Mouse (Mus musculus): ENCODE measurements around the gene Icam4. TPM values are rescaled to one million over a fixed set of nuclear protein-coding genes. Genes with fewer than 3 reads are reported as not detected.
A peak's percentile ranks its signal among the peaks of the same experiment; 100 is the strongest.
"Not testable (repeated sequence)": the region's sequence is repeated elsewhere in the genome, so short reads cannot be mapped to it uniquely, and the experiment has no call there.

Icam4 gene
- polyA plus RNA-seq, 1 experiment, result not detected

- Histone ChIP-seq H3K27ac (ENCODE audit: insufficient read depth, low read depth, low read length) (no peak overlapping the region), H3K4me3 (ENCODE audit: insufficient read depth, low read depth, low read length) (no peak overlapping the region), H3K4me1 (ENCODE audit: control insufficient read depth, insufficient read depth, low read length) (0 out of 2 replicates have a peak, but pooled peaks cover 4% of the 10 kb centered on the region)
- WGBS, result 93% methylated on average over 10 of the region's 10 CpGs
- TF ChIP-seq POLR2A (IDR thresholded peaks at IDR 0.05; ENCODE audit: insufficient read depth, low read depth, low read length) (no peak), CTCF (IDR thresholded peaks at IDR 0.05; ENCODE audit: insufficient read depth, low read depth, low read length) (no peak)
Observed at GRCm38 (mm10) chr9:21007313-21007952, 21.7 kb upstream of the Icam4 start.

- TF ChIP-seq POLR2A (IDR thresholded peaks at IDR 0.05; ENCODE audit: insufficient read depth, low read depth, low read length) (no peak), CTCF (IDR thresholded peaks at IDR 0.05; ENCODE audit: insufficient read depth, low read depth, low read length) (no peak)
- WGBS, result 76% methylated on average over 7 of the region's 7 CpGs
- Histone ChIP-seq H3K4me1 (ENCODE audit: control insufficient read depth, insufficient read depth, low read length) (0 out of 2 replicates have a peak, but pooled peaks cover 4% of the 10 kb centered on the region), H3K4me3 (ENCODE audit: insufficient read depth, low read depth, low read length) (no peak overlapping the region), H3K27ac (ENCODE audit: insufficient read depth, low read depth, low read length) (no peak overlapping the region)
Observed at GRCm38 (mm10) chr9:21008007-21008406, 21.2 kb upstream of the Icam4 start.

- TF ChIP-seq POLR2A (IDR thresholded peaks at IDR 0.05; ENCODE audit: insufficient read depth, low read depth, low read length) (no peak), CTCF (IDR thresholded peaks at IDR 0.05; ENCODE audit: insufficient read depth, low read depth, low read length) (no peak)
- WGBS, result 49% methylated on average over 2 of the region's 2 CpGs
- no peak overlapping the region for H3K27ac ChIP-seq (ENCODE audit: insufficient read depth, low read depth, low read length)
- peaks cover 8% of the 10 kb centered on the region for H3K4me1 ChIP-seq (ENCODE audit: control insufficient read depth, insufficient read depth, low read length)
- no peak overlapping the region for H3K4me3 ChIP-seq (ENCODE audit: insufficient read depth, low read depth, low read length)
Observed at GRCm38 (mm10) chr9:21010362-21010761, 18.8 kb upstream of the Icam4 start.

GRCm38 (mm10) chr9:21010939-21011541, 18.1 kb upstream of the Icam4 start:
- WGBS, result 74% methylated on average over 9 of the region's 9 CpGs

GRCm38 (mm10) chr9:21011846-21012312, 17.3 kb upstream of the Icam4 start:
- no peak overlapping the region for H3K27ac ChIP-seq (ENCODE audit: insufficient read depth, low read depth, low read length)
- H3K4me3 ChIP-seq (ENCODE audit: insufficient read depth, low read depth, low read length), result no peak overlapping the region
- no peak for TF ChIP-seq CTCF (IDR thresholded peaks at IDR 0.05; ENCODE audit: insufficient read depth, low read depth, low read length)
- WGBS, result 54% methylated on average over 5 of the region's 5 CpGs
- H3K4me1 ChIP-seq (ENCODE audit: control insufficient read depth, insufficient read depth, low read length), result peaks cover 14% of the 10 kb centered on the region

More at GRCm38 (mm10) chr9:21010939-21011541, 18.1 kb upstream of the Icam4 start:
- not testable (repeated sequence) for H3K27ac ChIP-seq (ENCODE audit: insufficient read depth, low read depth, low read length); H3K4me3 ChIP-seq (ENCODE audit: insufficient read depth, low read depth, low read length)
- peaks cover 14% of the 10 kb centered on the region for H3K4me1 ChIP-seq (ENCODE audit: control insufficient read depth, insufficient read depth, low read length)

GRCm38 (mm10) chr9:21012368-21012767, 16.8 kb upstream of the Icam4 start:
- 56% methylated on average over 1 of the region's 1 CpGs for WGBS
- Histone ChIP-seq H3K27ac (ENCODE audit: insufficient read depth, low read depth, low read length) (no peak overlapping the region), H3K4me1 (ENCODE audit: control insufficient read depth, insufficient read depth, low read length) (peaks cover 14% of the 10 kb centered on the region), H3K4me3 (ENCODE audit: insufficient read depth, low read depth, low read length) (no peak overlapping the region)
- no peak for TF ChIP-seq CTCF (IDR thresholded peaks at IDR 0.05; ENCODE audit: insufficient read depth, low read depth, low read length)
- TF ChIP-seq POLR2A (IDR thresholded peaks at IDR 0.05; ENCODE audit: insufficient read depth, low read depth, low read length), result no peak

- peak overlapping the region; percentile 20 for H3K4me3 ChIP-seq (ENCODE audit: insufficient read depth, low read depth, low read length)
- WGBS, result 12% methylated on average over 29 of the region's 29 CpGs
Observed at GRCm38 (mm10) chr9:21014691-21015570, 14.2 kb upstream of the Icam4 start.

GRCm38 (mm10) chr9:21015571-21016130, 13.5 kb upstream of the Icam4 start, which contains the start of gene Icam1:
Gene Icam1 (plus strand): TSS chr9:21015985.
- H3K27ac ChIP-seq (ENCODE audit: insufficient read depth, low read depth, low read length), result no peak within 1 kb of the TSS
- H3K4me1 ChIP-seq (ENCODE audit: control insufficient read depth, insufficient read depth, low read length), result peaks cover 14% of the 10 kb centered on the region
- 3% methylated on average over 30 of the region's 30 CpGs for WGBS
- TF ChIP-seq CTCF (IDR thresholded peaks at IDR 0.05; ENCODE audit: insufficient read depth, low read depth, low read length), result no peak
- TF ChIP-seq POLR2A (IDR thresholded peaks at IDR 0.05; ENCODE audit: insufficient read depth, low read depth, low read length), result no peak
- H3K4me3 ChIP-seq (ENCODE audit: insufficient read depth, low read depth, low read length), result peak within 1 kb of the TSS; percentile 20

More at GRCm38 (mm10) chr9:21014691-21015570, 14.2 kb upstream of the Icam4 start:
- TF ChIP-seq CTCF (IDR thresholded peaks at IDR 0.05; ENCODE audit: insufficient read depth, low read depth, low read length) (no peak), POLR2A (IDR thresholded peaks at IDR 0.05; ENCODE audit: insufficient read depth, low read depth, low read length) (no peak)
- Histone ChIP-seq H3K27ac (ENCODE audit: insufficient read depth, low read depth, low read length) (no peak overlapping the region), H3K4me1 (ENCODE audit: control insufficient read depth, insufficient read depth, low read length) (peaks cover 14% of the 10 kb centered on the region)
